Mouse (Mus musculus): Measurements from ENCODE around the gene Pigv. TPM values are rescaled to one million over a fixed set of nuclear protein-coding genes. Genes with fewer than 3 reads are reported as not detected.

Gene Pigv
- polyA plus RNA-seq, 1 experiment, result 7.3 TPM

- peaks cover 4% of the 10 kb centered on the region for H3K36me3 ChIP-seq (ENCODE audit: control insufficient read depth, insufficient read depth)
- TF ChIP-seq MYOD1 (IDR thresholded peaks at IDR 0.05; ENCODE audit: control insufficient read depth, insufficient read length, low read depth), result no peak
- TF ChIP-seq MYOG (IDR thresholded peaks at IDR 0.05; ENCODE audit: control insufficient read depth, extremely low read depth, insufficient read length), result no peak
- no peak for TF ChIP-seq CTCF (IDR thresholded peaks at IDR 0.05; ENCODE audit: control insufficient read depth, insufficient read depth, insufficient read length)
- no peak for TF ChIP-seq MAX (IDR thresholded peaks at IDR 0.05)
- no peak for TF ChIP-seq USF1 (IDR thresholded peaks at IDR 0.05; ENCODE audit: low read depth)
- no peak for TF ChIP-seq FOSL1 (IDR thresholded peaks at IDR 0.05; ENCODE audit: insufficient read depth, low read length, poor library complexity, severe bottlenecking)
- no peak for TF ChIP-seq CEBPB (IDR thresholded peaks at IDR 0.05; ENCODE audit: low read depth)
- no peaks in the 10 kb centered on the region for H3K27me3 ChIP-seq (ENCODE audit: control insufficient read depth, insufficient read depth, insufficient read length)
- peaks cover 1% of the 10 kb centered on the region for H3K79me3 ChIP-seq (ENCODE audit: low read depth)
- H3K79me2 ChIP-seq (ENCODE audit: control insufficient read depth, insufficient read depth), result no peaks in the 10 kb centered on the region
- H3K4me3 ChIP-seq (ENCODE audit: insufficient read depth, poor library complexity, severe bottlenecking), result no peak overlapping the region
- no peak overlapping the region for H3ac ChIP-seq (ENCODE audit: control insufficient read depth, insufficient read length, low read depth)
Observed at GRCm38 (mm10) chr4:133622161-133622695, 50.2 kb downstream of the Pigv start.

GRCm38 (mm10) chr4:133620668-133621067 lies 51.8 kb downstream of the Pigv start:
- Histone ChIP-seq H3K79me3 (ENCODE audit: low read depth) (peaks cover 1% of the 10 kb centered on the region), H3ac (ENCODE audit: control insufficient read depth, insufficient read length, low read depth) (no peak overlapping the region), H3K27me3 (ENCODE audit: control insufficient read depth, insufficient read depth, insufficient read length) (no peaks in the 10 kb centered on the region), H3K79me2 (ENCODE audit: control insufficient read depth, insufficient read depth) (no peaks in the 10 kb centered on the region), H3K4me3 (ENCODE audit: insufficient read depth, poor library complexity, severe bottlenecking) (no peak overlapping the region), H3K36me3 (ENCODE audit: control insufficient read depth, insufficient read depth) (peaks cover 4% of the 10 kb centered on the region)
- TF ChIP-seq CTCF (IDR thresholded peaks at IDR 0.05; ENCODE audit: control insufficient read depth, insufficient read depth, insufficient read length) (no peak), MYOG (IDR thresholded peaks at IDR 0.05; ENCODE audit: control insufficient read depth, extremely low read depth, insufficient read length) (no peak), MYOD1 (IDR thresholded peaks at IDR 0.05; ENCODE audit: control insufficient read depth, insufficient read length, low read depth) (no peak), USF1 (IDR thresholded peaks at IDR 0.05; ENCODE audit: low read depth) (no peak), MAX (IDR thresholded peaks at IDR 0.05) (no peak), CEBPB (IDR thresholded peaks at IDR 0.05; ENCODE audit: low read depth) (no peak), FOSL1 (IDR thresholded peaks at IDR 0.05; ENCODE audit: insufficient read depth, low read length, poor library complexity, severe bottlenecking) (no peak)

DNA sequence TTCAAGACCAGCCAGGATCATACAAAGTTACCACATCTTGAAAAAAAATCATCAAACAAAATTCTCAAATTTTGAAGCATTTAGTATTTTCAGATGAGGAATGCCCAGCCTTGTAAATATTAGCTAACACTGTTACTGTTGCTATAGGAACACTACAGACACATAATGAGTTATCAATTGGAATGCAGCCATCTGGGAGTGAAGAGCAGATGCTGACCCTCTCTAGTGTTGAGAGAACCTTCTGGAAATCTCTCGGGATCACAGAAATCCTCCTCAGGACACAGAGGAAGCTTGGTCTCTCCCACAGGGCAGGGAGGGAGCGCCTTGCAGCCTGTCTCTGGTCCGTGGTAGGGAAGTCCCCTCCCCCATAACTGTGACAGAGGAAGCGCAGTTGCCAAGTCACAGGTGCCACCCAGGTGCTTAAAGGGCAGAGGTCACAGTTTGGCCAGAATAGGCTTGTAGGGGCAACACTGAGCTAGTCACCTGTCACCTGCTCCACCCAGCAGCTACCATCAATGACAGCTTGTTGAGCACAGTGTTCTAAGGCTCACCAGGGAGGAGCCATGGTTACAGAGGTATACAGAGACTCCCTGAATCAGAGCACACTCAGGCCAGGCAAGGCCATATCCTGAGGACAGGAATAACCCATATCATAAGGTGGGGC lies 52.8 kb downstream of the Pigv start:
- Histone ChIP-seq H3K27me3 (ENCODE audit: control insufficient read depth, insufficient read depth, insufficient read length) (no peaks in the 10 kb centered on the region), H3ac (ENCODE audit: control insufficient read depth, insufficient read length, low read depth) (no peak overlapping the region), H3K36me3 (ENCODE audit: control insufficient read depth, insufficient read depth) (peaks cover 4% of the 10 kb centered on the region), H3K79me3 (ENCODE audit: low read depth) (peaks cover 1% of the 10 kb centered on the region), H3K4me3 (ENCODE audit: insufficient read depth, poor library complexity, severe bottlenecking) (no peak overlapping the region), H3K79me2 (ENCODE audit: control insufficient read depth, insufficient read depth) (no peaks in the 10 kb centered on the region)
- TF ChIP-seq CEBPB (IDR thresholded peaks at IDR 0.05; ENCODE audit: low read depth), result no peak
- no peak for TF ChIP-seq USF1 (IDR thresholded peaks at IDR 0.05; ENCODE audit: low read depth)
- no peak for TF ChIP-seq CTCF (IDR thresholded peaks at IDR 0.05; ENCODE audit: control insufficient read depth, insufficient read depth, insufficient read length)
- TF ChIP-seq FOSL1 (IDR thresholded peaks at IDR 0.05; ENCODE audit: insufficient read depth, low read length, poor library complexity, severe bottlenecking), result no peak
- no peak for TF ChIP-seq MYOD1 (IDR thresholded peaks at IDR 0.05; ENCODE audit: control insufficient read depth, insufficient read length, low read depth)
- TF ChIP-seq MYOG (IDR thresholded peaks at IDR 0.05; ENCODE audit: control insufficient read depth, extremely low read depth, insufficient read length), result no peak
- TF ChIP-seq MAX (IDR thresholded peaks at IDR 0.05), result no peak

- H3K27me3 ChIP-seq (ENCODE audit: control insufficient read depth, insufficient read depth, insufficient read length), result no peaks in the 10 kb centered on the region
- no peak overlapping the region for H3ac ChIP-seq (ENCODE audit: control insufficient read depth, insufficient read length, low read depth)
- H3K4me3 ChIP-seq (ENCODE audit: insufficient read depth, poor library complexity, severe bottlenecking), result no peak overlapping the region
- peaks cover 1% of the 10 kb centered on the region for H3K79me3 ChIP-seq (ENCODE audit: low read depth)
- no peak for TF ChIP-seq USF1 (IDR thresholded peaks at IDR 0.05; ENCODE audit: low read depth)
- TF ChIP-seq CEBPB (IDR thresholded peaks at IDR 0.05; ENCODE audit: low read depth), result no peak
- no peak for TF ChIP-seq CTCF (IDR thresholded peaks at IDR 0.05; ENCODE audit: control insufficient read depth, insufficient read depth, insufficient read length)
- TF ChIP-seq MAX (IDR thresholded peaks at IDR 0.05), result no peak
- no peak for TF ChIP-seq MYOG (IDR thresholded peaks at IDR 0.05; ENCODE audit: control insufficient read depth, extremely low read depth, insufficient read length)
- TF ChIP-seq FOSL1 (IDR thresholded peaks at IDR 0.05; ENCODE audit: insufficient read depth, low read length, poor library complexity, severe bottlenecking), result no peak
- no peak for TF ChIP-seq MYOD1 (IDR thresholded peaks at IDR 0.05; ENCODE audit: control insufficient read depth, insufficient read length, low read depth)
- H3K79me2 ChIP-seq (ENCODE audit: control insufficient read depth, insufficient read depth), result no peaks in the 10 kb centered on the region
- H3K36me3 ChIP-seq (ENCODE audit: control insufficient read depth, insufficient read depth), result peaks cover 4% of the 10 kb centered on the region
Observed at GRCm38 (mm10) chr4:133617936-133618335, 54.5 kb downstream of the Pigv start.

GRCm38 (mm10) chr4:133615416-133615815 lies 57.0 kb downstream of the Pigv start:
- no peaks in the 10 kb centered on the region for H3K79me2 ChIP-seq (ENCODE audit: control insufficient read depth, insufficient read depth)
- TF ChIP-seq FOSL1 (IDR thresholded peaks at IDR 0.05; ENCODE audit: insufficient read depth, low read length, poor library complexity, severe bottlenecking), result no peak
- H3K36me3 ChIP-seq (ENCODE audit: control insufficient read depth, insufficient read depth), result peaks cover 4% of the 10 kb centered on the region
- H3ac ChIP-seq (ENCODE audit: control insufficient read depth, insufficient read length, low read depth), result no peak overlapping the region
- no peak overlapping the region for H3K4me3 ChIP-seq (ENCODE audit: insufficient read depth, poor library complexity, severe bottlenecking)
- H3K79me3 ChIP-seq (ENCODE audit: low read depth), result peaks cover 1% of the 10 kb centered on the region
- no peaks in the 10 kb centered on the region for H3K27me3 ChIP-seq (ENCODE audit: control insufficient read depth, insufficient read depth, insufficient read length)

Measured in C2C12 (cell line).